Mouse (Mus musculus) right cerebral cortex, postnatal 10 days (tissue): ENCODE results near the gene Ehbp1.

ENCODE experiments used
- DNase-seq, 2 experiments: peaks; one replicate each; pipeline ENCODE4 v3.0.0; 2021; ENCODE audit warnings: low spot score in 2 of 2

The Ehbp1 gene

DNA sequence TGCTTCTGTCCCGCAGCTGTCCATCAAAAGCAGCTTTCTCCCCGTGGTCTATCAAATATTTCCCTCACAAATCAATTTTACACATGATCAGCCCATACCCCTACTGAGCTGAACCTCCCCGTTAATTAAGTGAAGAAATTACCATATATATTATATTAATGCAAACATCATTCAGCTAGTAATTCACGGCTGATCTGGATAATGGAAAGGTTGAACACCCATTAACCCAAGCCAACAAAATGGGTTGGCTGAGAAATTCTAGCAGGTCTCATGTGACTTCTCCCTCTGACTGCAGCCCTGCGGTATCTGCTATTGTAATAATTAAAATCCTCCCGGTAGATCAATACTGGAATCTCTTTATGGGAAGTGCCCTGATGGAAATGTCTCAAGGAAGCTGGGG lies 286.2 kb downstream of the Ehbp1 start:
- DNase-seq = no peak

DNA sequence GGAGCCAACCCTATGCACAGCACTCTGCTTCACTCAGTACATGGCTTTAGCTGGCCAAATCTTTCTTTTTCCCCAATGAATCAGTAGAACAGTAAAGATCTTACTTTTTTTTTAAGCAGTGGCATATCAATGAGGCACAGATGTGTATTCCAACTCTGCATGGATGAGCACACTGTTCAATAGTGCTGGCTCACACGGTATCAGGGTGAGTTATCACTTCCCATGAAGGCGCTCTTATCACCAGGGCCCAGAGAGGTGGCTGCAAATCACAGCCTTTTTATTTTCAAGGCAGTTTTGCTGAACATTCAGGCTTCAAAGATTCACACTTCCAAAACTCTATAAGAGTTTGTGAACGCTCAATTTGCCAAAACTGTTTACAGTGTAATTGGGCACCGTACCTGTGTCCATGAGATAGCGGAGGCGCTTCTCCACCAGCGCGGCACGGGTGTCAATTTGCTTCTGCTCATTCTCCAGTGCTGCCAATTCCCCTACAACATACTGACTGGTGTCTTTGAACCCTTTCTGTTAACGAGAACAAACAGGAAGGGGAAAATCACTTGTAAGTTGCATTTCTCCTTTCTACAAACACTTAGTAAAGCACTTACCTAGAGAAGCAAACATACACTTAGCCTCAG lies 288.9 kb downstream of the Ehbp1 start:
- DNase-seq = no peak

- DNase-seq = no peak
Observed at GRCm38 (mm10) chr11:22050864-22051263, 291.2 kb downstream of the Ehbp1 start.

GRCm38 (mm10) chr11:22039854-22040426 lies 302.2 kb downstream of the Ehbp1 start:
- no peak for DNase-seq

GRCm38 (mm10) chr11:22034564-22035105 lies 307.5 kb downstream of the Ehbp1 start:
- no peak for DNase-seq

DNA sequence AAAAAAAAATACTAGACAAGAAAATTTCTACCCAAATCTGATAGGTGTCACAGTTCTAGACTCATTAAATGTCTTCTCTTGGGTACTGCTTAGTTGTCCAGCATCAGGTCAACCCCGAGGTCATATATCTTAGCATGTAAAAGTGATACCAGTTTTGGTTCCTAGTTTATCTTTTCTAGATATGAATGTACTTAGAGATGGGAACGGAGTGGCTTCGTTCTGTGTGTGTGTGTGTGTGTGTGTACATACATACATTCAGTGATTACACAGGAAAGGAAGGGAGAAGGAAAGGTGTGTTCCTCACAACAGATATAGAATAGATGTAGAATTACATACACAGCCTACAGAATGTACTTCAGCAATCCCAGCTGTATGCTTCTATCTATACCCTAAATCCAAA lies 308.5 kb downstream of the Ehbp1 start:
- no peak for DNase-seq

GRCm38 (mm10) chr11:22020602-22021001 lies 321.5 kb downstream of the Ehbp1 start:
- no peak for DNase-seq

DNA sequence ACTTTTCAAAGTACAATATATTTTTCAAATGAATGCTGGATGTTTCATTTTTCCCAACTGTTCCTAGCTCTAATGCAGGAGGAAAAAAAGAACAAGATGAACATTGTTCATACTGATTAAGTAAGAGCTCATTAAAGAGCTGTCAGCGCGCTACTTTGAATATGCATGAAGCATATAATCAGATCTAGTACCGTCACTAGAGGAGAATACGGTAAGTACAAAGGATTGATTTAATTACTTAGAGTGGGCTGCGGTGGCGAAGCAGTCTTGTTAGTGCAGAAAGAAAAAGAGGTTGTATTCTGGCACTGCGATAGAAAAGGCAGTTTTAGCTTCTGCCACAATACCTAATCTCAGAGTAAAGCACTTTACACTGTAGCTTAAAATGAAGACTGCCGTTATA lies 324.6 kb downstream of the Ehbp1 start:
- peak; percentile 36 to 54 for DNase-seq

GRCm38 (mm10) chr11:22016341-22016740 lies 325.8 kb downstream of the Ehbp1 start:
- DNase-seq = no peak

- DNase-seq = no peak
Observed at GRCm38 (mm10) chr11:22008817-22009216, 333.3 kb downstream of the Ehbp1 start.

DNA sequence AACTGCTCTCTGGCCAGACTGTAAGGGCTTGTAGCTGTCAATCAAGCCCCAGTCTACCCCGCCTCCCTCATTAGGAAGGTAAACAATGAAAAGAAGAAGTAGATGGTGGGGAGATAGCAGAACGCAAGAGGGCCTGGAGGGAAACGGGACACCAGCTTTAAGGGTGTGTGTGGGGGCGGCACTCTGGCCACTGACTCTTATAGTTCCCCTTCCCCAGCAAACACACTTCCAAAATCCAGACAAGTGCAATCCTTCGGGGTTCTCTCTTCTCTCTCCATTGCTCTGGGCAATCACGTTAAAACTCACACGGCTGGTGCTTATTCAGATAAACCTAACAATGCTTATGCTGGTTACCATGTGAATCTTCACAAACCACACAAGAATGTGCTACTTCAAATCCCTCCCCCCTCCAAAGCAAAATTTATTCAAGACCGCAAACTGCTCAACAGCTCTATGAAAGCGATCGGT lies 333.9 kb downstream of the Ehbp1 start:
- no peak for DNase-seq

DNA sequence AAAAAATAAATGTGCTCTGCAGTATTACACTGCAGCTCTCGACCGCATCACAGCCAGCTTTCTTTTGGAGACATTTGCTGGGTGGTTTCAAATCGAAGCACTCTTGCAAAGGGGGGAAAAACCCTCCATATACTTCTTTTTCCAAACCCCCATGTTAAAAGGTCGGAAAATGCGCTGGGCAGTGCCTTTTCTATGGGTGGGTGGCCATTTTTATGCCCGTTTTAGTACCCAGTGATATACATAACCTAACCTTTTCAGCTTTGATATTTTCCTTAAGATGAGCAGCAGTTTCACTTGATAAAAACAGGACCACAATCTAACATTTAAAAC lies 334.3 kb downstream of the Ehbp1 start:
- DNase-seq = no peak

DNA sequence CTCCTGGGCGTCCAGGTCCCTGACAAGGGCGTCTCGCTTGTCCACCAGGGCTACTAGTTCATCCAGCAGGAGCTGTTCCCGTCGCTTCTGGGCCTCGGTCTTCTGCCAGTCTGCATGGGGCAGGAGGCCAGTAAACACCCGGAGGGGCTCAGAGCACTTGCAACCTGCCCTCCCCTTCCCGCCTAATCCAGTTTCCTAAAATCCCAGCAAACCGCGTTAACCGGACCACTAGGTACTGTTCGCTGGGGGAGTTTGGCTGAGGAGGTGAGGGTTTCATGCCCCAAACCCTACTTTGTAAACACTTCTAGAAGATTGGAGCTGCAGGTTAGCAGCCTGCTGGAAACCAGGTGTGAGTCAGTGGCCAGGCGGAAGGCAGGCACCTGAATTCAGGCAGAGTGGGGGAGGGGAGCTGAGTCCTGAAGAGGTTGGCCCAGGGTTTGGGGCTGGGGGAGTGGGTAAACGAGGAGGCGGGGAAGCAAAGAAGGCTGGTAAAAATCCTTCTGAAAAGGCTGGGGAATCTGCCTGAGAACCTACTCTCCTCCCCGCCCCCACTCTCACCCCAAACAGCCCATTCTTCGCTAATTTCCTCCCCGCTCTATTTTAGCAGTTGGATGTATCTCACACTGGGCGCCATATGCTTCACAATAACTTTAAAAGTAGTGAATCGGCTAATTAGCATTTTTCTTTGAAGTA lies 334.9 kb downstream of the Ehbp1 start:
- DNase-seq = peak; percentile 51 to 52

DNA sequence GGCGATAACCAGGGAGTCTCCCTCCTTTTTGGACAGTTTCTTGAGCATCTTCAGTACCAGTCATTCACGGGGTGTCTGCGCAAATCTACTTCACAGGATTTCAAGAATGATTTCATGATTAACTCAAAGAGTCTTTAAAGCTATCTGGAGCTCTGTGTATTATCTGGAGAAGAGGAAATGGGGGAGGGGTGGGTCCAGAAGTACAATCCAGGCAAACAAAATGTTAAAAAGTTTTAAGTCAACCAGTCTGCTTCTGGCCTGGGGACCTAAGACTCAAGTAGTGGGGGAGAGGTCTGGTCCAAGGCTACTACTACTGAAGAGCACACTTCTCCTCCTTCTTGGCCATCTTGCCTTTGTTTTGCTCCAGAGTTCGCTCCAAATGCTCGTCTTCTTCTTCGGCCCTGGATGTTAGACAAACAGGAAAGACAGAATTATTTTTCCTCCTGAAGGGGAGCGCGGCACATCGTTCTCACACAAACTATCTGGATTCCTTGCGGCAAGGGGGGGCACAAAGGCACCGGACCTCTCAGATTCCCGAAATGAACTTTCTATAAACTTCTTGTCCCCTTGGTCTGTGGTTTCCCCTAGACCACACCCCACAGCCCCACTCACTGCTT lies 335.5 kb downstream of the Ehbp1 start:
- DNase-seq = no peak

DNA sequence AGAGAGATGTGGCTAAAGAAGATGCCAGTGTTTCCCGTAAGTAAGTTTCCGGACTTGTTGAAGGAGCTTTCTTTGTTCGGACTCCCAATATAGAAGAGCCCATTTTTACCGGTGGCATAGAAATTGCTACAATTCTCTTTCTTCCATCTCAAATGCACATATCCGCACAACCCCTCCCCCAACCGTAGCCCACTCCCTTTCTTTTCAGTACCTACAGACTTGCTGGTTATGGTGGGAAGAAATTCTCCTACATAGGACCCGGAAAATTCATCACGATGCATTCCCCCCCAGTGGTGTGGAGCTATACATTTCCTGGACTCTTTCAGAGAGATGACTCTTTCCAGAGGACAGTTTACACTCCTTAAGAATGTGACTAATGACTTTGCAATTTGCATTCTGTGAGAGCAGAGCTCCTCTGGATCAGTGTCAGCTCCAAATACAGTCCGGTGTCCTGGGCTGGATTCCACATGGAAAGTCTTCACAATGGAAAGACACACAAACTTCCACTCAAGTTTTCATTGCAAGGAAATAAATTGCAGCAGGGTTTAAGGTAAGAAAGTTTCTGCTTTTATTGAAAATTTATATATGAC lies 336.7 kb downstream of the Ehbp1 start:
- no peak for DNase-seq

- DNase-seq = peak; percentile 48 to 62
Observed at GRCm38 (mm10) chr11:22004331-22004841, 337.7 kb downstream of the Ehbp1 start.

DNA sequence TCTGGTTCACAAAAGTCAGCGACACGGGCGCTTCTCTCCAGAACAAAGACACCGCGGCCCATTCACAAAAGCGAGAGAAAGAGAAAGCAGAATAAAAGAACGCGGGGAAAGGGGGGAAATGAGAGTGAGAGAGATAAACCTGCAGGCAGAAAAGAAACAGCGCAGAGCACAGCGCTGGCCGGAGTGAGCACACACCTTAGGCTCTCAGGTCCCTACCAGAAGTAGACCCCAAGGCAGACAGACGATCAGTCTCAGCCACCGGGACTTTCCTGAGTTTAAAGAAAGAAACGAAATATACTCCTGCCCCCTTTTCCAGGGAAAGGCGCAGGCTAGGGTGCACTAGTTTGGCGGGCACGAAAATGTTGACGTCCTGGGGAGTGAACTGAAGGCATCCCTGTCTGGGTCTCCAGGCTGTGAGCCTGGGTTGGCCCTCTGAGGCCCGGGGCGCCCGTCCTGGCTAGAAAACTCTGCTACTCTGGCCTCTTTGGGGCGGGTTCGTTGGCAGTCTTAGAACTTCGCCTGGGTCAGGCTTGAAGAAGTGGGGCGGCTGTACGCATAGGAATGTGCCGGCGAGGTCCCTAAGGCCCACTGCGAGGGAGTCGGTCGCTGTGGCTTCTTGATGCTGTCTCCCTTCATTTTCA lies 338.6 kb downstream of the Ehbp1 start:
- DNase-seq = peak; percentile 42 to 52

DNA sequence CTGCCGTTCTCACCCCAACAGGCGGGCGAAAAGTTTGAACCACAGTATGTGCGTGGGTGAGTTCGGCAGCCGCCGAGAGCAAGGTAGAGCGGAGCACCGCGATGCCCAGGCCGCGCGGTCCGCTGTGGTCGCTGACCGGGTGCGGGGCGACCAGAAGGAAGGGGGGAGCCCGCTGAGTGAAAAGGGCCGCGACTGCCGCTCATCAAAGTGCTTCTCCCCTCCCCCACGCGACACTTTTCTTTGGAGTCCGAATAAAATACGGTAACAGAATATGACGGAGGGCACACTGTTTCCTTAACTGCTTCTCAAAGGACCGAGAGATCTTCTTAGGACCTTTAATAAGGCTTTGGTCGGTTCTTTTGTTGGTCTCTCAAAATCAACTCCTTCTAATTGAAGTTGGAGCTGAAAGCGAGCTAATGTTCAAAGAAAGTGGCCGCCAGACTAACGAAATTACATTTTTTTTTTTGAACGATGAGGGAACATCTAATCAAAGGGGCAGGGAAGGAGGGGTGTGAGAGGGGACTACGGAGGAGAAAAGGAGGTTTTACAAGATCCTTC lies 339.2 kb downstream of the Ehbp1 start, which contains the start of gene Otx1:
TSS of gene Otx1 (minus strand) at position 115 of the 558 bp plus-strand sequence.
- peak; percentile 43 to 62 for DNase-seq

- DNase-seq = no peak
Observed at GRCm38 (mm10) chr11:22002062-22002782, 339.9 kb downstream of the Ehbp1 start.

GRCm38 (mm10) chr11:22001321-22002061 lies 340.6 kb downstream of the Ehbp1 start:
- peak; percentile 79 for DNase-seq
